In genomic region chr11:29216196-29216595, GRCm38 (mm10) we compare ENCODE assay signal across 18 mouse cellular contexts.
"Had no signal": no experiment of that assay in that cellular context is flagged by ENCODE, and none has a peak within 500 bp of the region (broad histone marks: within the 10 kb centered on the region; RNA-seq: fewer than 3 reads in every experiment).

No protein-coding gene starts in this region.

- H3K4me2 ChIP-seq: limb, embryonic 13.5 days; lung, embryonic 15.5 days; midbrain, embryonic 13.5 days had no signal

- ATAC-seq: intestine, embryonic 16.5 days; midbrain, embryonic 13.5 days; midbrain, embryonic 16.5 days had no signal

- H3K4me1 ChIP-seq: limb, embryonic 10.5 days; limb, embryonic 13.5 days; lung, embryonic 15.5 days; midbrain, embryonic 10.5 days; midbrain, embryonic 13.5 days had no signal

- H3K9me3 ChIP-seq: limb, embryonic 10.5 days; limb, embryonic 13.5 days; lung, embryonic 15.5 days; midbrain, embryonic 10.5 days; midbrain, embryonic 13.5 days had no signal

- H3K4me3 ChIP-seq: limb, embryonic 10.5 days; limb, embryonic 13.5 days; lung, embryonic 15.5 days; midbrain, embryonic 10.5 days; midbrain, embryonic 13.5 days; myocyte had no signal

- H3K9ac ChIP-seq: limb, embryonic 13.5 days; lung, embryonic 15.5 days; midbrain, embryonic 13.5 days had no signal

- DNase-seq: kidney, adult 18-20 months; kidney, adult 9 months; kidney, postnatal 14 days; kidney, postnatal 4 days; lung, postnatal 10 days; lung, postnatal 36 days; thymus, adult 2 months; thymus, postnatal 14 days; thymus, postnatal 4 days had no signal

- H3K27ac ChIP-seq: limb, embryonic 10.5 days; limb, embryonic 13.5 days; lung, embryonic 15.5 days; midbrain, embryonic 10.5 days; midbrain, embryonic 13.5 days; stomach, postnatal 0 days had no signal

- H3K27me3 ChIP-seq: limb, embryonic 13.5 days; lung, embryonic 15.5 days; midbrain, embryonic 13.5 days had no signal
